Mouse (Mus musculus): ENCODE measurements around the gene Fxyd7. TPM values are rescaled to one million over a fixed set of nuclear protein-coding genes. Genes with fewer than 3 reads are reported as not detected.

The Fxyd7 gene
- total RNA-seq (2014; rRNA removed; ENCODE audit: low replicate concordance) (5.8 TPM in 1 of 2 replicates, not detected in the other), polyA plus RNA-seq (2015; fragmentation: Nextera tagmentation; extraction: Ambion mirVana) (0.67 and 0.72 TPM in 2 replicates)

- Histone ChIP-seq H3K36me3 (replicated peaks; ENCODE audit: control insufficient read depth, insufficient read depth, low read length) (no peaks in the 10 kb centered on the region), H3K4me2 (ENCODE audit: low read depth, low read length) (peak within 1 kb of the TSS; percentile 70), H3K9me3 (replicated peaks; ENCODE audit: control insufficient read depth, low read length) (no peaks in the 10 kb centered on the region), H3K27ac (ENCODE audit: low read depth) (no peak within 1 kb of the TSS), H3K9ac (replicated peaks; ENCODE audit: low read depth, low read length) (no peak within 1 kb of the TSS), H3K27me3 (ENCODE audit: control insufficient read depth, insufficient read depth, low read length) (peaks cover 30% of the 10 kb centered on the region), H3K4me1 (ENCODE audit: control insufficient read depth, insufficient read depth) (peaks cover 25% of the 10 kb centered on the region), H3K4me3 (ENCODE audit: low read depth, low read length) (peak within 1 kb of the TSS; percentile 50)
- 18% methylated on average over 24 of the region's 28 CpGs for WGBS
- ATAC-seq (ENCODE audit: insufficient read depth, low read depth) (no peak), DNase-seq (ENCODE audit: low spot score) (no peak)
- TF ChIP-seq EP300 (IDR thresholded peaks at IDR 0.05; ENCODE audit: low read depth) (no peak), CTCF (IDR thresholded peaks at IDR 0.05; ENCODE audit: low read depth) (no peak)
Measured at GRCm38 (mm10) chr7:31051321-31052021, at the start of gene Fxyd7. Gene Fxyd7 (minus strand): TSS chr7:31051467.

GRCm38 (mm10) chr7:31100786-31101185 lies 49.5 kb upstream of the Fxyd7 start:
- H3K4me2 ChIP-seq (ENCODE audit: low read depth, low read length): no peak overlapping the region
- H3K9ac ChIP-seq (replicated peaks; ENCODE audit: low read depth, low read length): no peak overlapping the region
- no peak for DNase-seq (ENCODE audit: low spot score)
- ATAC-seq (ENCODE audit: insufficient read depth, low read depth): no peak
- WGBS: 53% methylated on average over 14 of the region's 14 CpGs
- no peak overlapping the region for H3K27ac ChIP-seq (ENCODE audit: low read depth)
- TF ChIP-seq EP300 (IDR thresholded peaks at IDR 0.05; ENCODE audit: low read depth) (no peak), CTCF (IDR thresholded peaks at IDR 0.05; ENCODE audit: low read depth) (no peak)
- no peak overlapping the region for H3K4me3 ChIP-seq (ENCODE audit: low read depth, low read length)
- no peaks in the 10 kb centered on the region for H3K9me3 ChIP-seq (replicated peaks; ENCODE audit: control insufficient read depth, low read length)
- H3K36me3 ChIP-seq (replicated peaks; ENCODE audit: control insufficient read depth, insufficient read depth, low read length): no peaks in the 10 kb centered on the region
- no peaks in the 10 kb centered on the region for H3K4me1 ChIP-seq (ENCODE audit: control insufficient read depth, insufficient read depth)
- peaks cover 9% of the 10 kb centered on the region; the same call in 1 of the 2 replicates for H3K27me3 ChIP-seq (ENCODE audit: control insufficient read depth, insufficient read depth, low read length)

- no peaks in the 10 kb centered on the region for H3K36me3 ChIP-seq (replicated peaks; ENCODE audit: control insufficient read depth, insufficient read depth, low read length)
- no peak overlapping the region for H3K4me2 ChIP-seq (ENCODE audit: low read depth, low read length)
- no peak overlapping the region for H3K9ac ChIP-seq (replicated peaks; ENCODE audit: low read depth, low read length)
- DNase-seq (ENCODE audit: low spot score) (no peak), ATAC-seq (ENCODE audit: insufficient read depth, low read depth) (no peak)
- TF ChIP-seq CTCF (IDR thresholded peaks at IDR 0.05; ENCODE audit: low read depth) (no peak), EP300 (IDR thresholded peaks at IDR 0.05; ENCODE audit: low read depth) (no peak)
- H3K9me3 ChIP-seq (replicated peaks; ENCODE audit: control insufficient read depth, low read length): no peaks in the 10 kb centered on the region
- H3K4me3 ChIP-seq (ENCODE audit: low read depth, low read length): no peak overlapping the region
- no peaks in the 10 kb centered on the region for H3K4me1 ChIP-seq (ENCODE audit: control insufficient read depth, insufficient read depth)
- peaks cover 9% of the 10 kb centered on the region; the same call in 1 of the 2 replicates for H3K27me3 ChIP-seq (ENCODE audit: control insufficient read depth, insufficient read depth, low read length)
- 77% methylated on average over 6 of the region's 6 CpGs for WGBS
- H3K27ac ChIP-seq (ENCODE audit: low read depth): no peak overlapping the region
Measured at GRCm38 (mm10) chr7:31099612-31099982, 48.3 kb upstream of the Fxyd7 start.

GRCm38 (mm10) chr7:31098697-31099611 lies 47.7 kb upstream of the Fxyd7 start:
- Histone ChIP-seq H3K4me1 (ENCODE audit: control insufficient read depth, insufficient read depth) (no peaks in the 10 kb centered on the region), H3K27me3 (ENCODE audit: control insufficient read depth, insufficient read depth, low read length) (peaks cover 9% of the 10 kb centered on the region; the same call in 1 of the 2 replicates), H3K9me3 (replicated peaks; ENCODE audit: control insufficient read depth, low read length) (no peaks in the 10 kb centered on the region), H3K27ac (ENCODE audit: low read depth) (no peak overlapping the region), H3K4me2 (ENCODE audit: low read depth, low read length) (no peak overlapping the region), H3K4me3 (ENCODE audit: low read depth, low read length) (no peak overlapping the region), H3K36me3 (replicated peaks; ENCODE audit: control insufficient read depth, insufficient read depth, low read length) (no peaks in the 10 kb centered on the region), H3K9ac (replicated peaks; ENCODE audit: low read depth, low read length) (no peak overlapping the region)
- no peak for TF ChIP-seq EP300 (IDR thresholded peaks at IDR 0.05; ENCODE audit: low read depth)
- TF ChIP-seq CTCF (IDR thresholded peaks at IDR 0.05; ENCODE audit: low read depth): no peak
- 73% methylated on average over 22 of the region's 22 CpGs for WGBS
- DNase-seq (ENCODE audit: low spot score): no peak
- ATAC-seq (ENCODE audit: insufficient read depth, low read depth): no peak

- H3K27ac ChIP-seq (ENCODE audit: low read depth): no peak overlapping the region
Measured at GRCm38 (mm10) chr7:31097583-31098248, 46.4 kb upstream of the Fxyd7 start.

More at GRCm38 (mm10) chr7:31097583-31098248, 46.4 kb upstream of the Fxyd7 start:
- peak; percentile 93 for DNase-seq (ENCODE audit: low spot score)
- Histone ChIP-seq H3K4me2 (ENCODE audit: low read depth, low read length) (peak overlapping the region; percentile 39), H3K27me3 (ENCODE audit: control insufficient read depth, insufficient read depth, low read length) (peaks cover 8% of the 10 kb centered on the region; the same call in 1 of the 2 replicates), H3K4me1 (ENCODE audit: control insufficient read depth, insufficient read depth) (no peaks in the 10 kb centered on the region), H3K9me3 (replicated peaks; ENCODE audit: control insufficient read depth, low read length) (no peaks in the 10 kb centered on the region), H3K4me3 (ENCODE audit: low read depth, low read length) (no peak overlapping the region), H3K9ac (replicated peaks; ENCODE audit: low read depth, low read length) (0 out of 2 replicates have a peak overlapping the region, but pooled peaks have one; percentile 0), H3K36me3 (replicated peaks; ENCODE audit: control insufficient read depth, insufficient read depth, low read length) (no peaks in the 10 kb centered on the region)
- peak; percentile 96 for ATAC-seq (ENCODE audit: insufficient read depth, low read depth)
- TF ChIP-seq EP300 (IDR thresholded peaks at IDR 0.05; ENCODE audit: low read depth): no peak
- peak; percentile 99 for TF ChIP-seq CTCF (IDR thresholded peaks at IDR 0.05; ENCODE audit: low read depth)
- 48% methylated on average over 20 of the region's 20 CpGs for WGBS

Measured in heart, postnatal 0 days (tissue).